10 mouse cellular contexts compared by ENCODE assay signal in the genomic region with DNA sequence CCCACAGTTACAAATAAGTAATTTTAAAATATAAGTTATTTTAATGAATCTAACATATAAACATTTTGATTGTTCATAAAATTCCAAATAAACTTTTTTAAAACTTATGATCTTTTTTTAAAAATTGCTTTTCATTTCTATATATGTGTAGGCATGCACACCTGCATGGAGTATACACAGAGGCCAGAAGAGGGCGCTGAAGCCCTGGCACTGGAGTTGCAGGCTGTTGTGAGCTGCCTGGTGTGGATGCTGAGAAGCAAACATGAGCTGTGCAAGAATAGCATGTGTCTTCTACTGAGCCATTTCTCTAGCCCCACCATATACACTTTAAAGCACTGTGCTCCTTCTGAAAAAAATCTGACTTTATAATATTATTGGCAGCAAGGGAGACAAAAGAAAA. TPM values are rescaled to one million over a fixed set of nuclear protein-coding genes. Genes with fewer than 3 reads are reported as not detected.
DNase-seq lines count a peak whose midpoint lies in the region; ATAC-seq and TF ChIP-seq lines count a peak whose summit lies in the region.
"Had no signal": no experiment of that assay in that cellular context is flagged by ENCODE, and none has a peak within 500 bp of the region (broad histone marks: within the 10 kb centered on the region; RNA-seq: fewer than 3 reads in every experiment).

No protein-coding gene starts in this region.

- peaks cover 3% of the 10 kb centered on the region; the same call in 1 of the 2 replicates for H3K9me3 ChIP-seq in hindbrain, postnatal 0 days (ENCODE audit: low read length)
- H3K9me3 ChIP-seq in hindbrain, embryonic 16.5 days (ENCODE audit: control insufficient read depth, low read length), result no peaks in the 10 kb centered on the region
- H3K9me3 ChIP-seq: neural tube, embryonic 13.5 days had no signal

- no peak overlapping the region for H3K9ac ChIP-seq in hindbrain, postnatal 0 days (replicated peaks; ENCODE audit: low read length)
- no peak overlapping the region for H3K9ac ChIP-seq in hindbrain, embryonic 16.5 days (ENCODE audit: low read depth, low read length)
- H3K9ac ChIP-seq: neural tube, embryonic 13.5 days had no signal

- no peak for DNase-seq in hindbrain, postnatal 0 days (ENCODE audit: low spot score)
- DNase-seq in testis, postnatal 10 days (ENCODE audit: low spot score), result no peak
- peak; percentile 24 for DNase-seq in thymus, postnatal 25 days
- no peak for DNase-seq in c-Kit-positive CD71-positive TER-119-positive erythroid progenitor cells, embryonic 14.5 days (ENCODE audit: low spot score)
- no peak for DNase-seq in cerebellum, adult 9-10 months
- DNase-seq: kidney, adult 11 months had no signal

- no peaks in the 10 kb centered on the region for H3K4me1 ChIP-seq in hindbrain, postnatal 0 days (ENCODE audit: insufficient read depth, low read length)
- H3K4me1 ChIP-seq in hindbrain, embryonic 16.5 days (ENCODE audit: control insufficient read depth, insufficient read depth, low read depth, low read length), result no peaks in the 10 kb centered on the region
- H3K4me1 ChIP-seq in testis, adult 2 months (ENCODE audit: control insufficient read depth, insufficient read depth, low read length), result no peaks in the 10 kb centered on the region
- H3K4me1 ChIP-seq in cortical plate, adult 2 months (ENCODE audit: control insufficient read depth, insufficient read depth, low read length), result no peaks in the 10 kb centered on the region
- H3K4me1 ChIP-seq: neural tube, embryonic 13.5 days had no signal

- no peak overlapping the region for H3K4me3 ChIP-seq in hindbrain, postnatal 0 days (ENCODE audit: low read length)
- H3K4me3 ChIP-seq in hindbrain, embryonic 16.5 days (ENCODE audit: low read length), result no peak overlapping the region
- no peak overlapping the region for H3K4me3 ChIP-seq in testis, adult 2 months (ENCODE audit: control insufficient read depth, low read depth, low read length)
- H3K4me3 ChIP-seq in cortical plate, adult 2 months (ENCODE audit: insufficient read depth, low read length), result no peak overlapping the region
- H3K4me3 ChIP-seq: neural tube, embryonic 13.5 days had no signal

- TF ChIP-seq POLR2A in testis, adult 2 months (IDR thresholded peaks at IDR 0.05; ENCODE audit: control insufficient read depth, low read depth, low read length), result no peak
- no peak for TF ChIP-seq POLR2A in cortical plate, adult 2 months (IDR thresholded peaks at IDR 0.05; ENCODE audit: extremely low read depth, insufficient read depth, low read length)

- no peak overlapping the region for H3K4me2 ChIP-seq in hindbrain, postnatal 0 days (ENCODE audit: low read depth, low read length)
- H3K4me2 ChIP-seq in hindbrain, embryonic 16.5 days (ENCODE audit: low read length), result no peak overlapping the region
- H3K4me2 ChIP-seq: neural tube, embryonic 13.5 days had no signal

- 44% methylated on average over 1 of the region's 1 CpGs for WGBS in hindbrain, postnatal 0 days
- WGBS in hindbrain, embryonic 16.5 days, result 39% methylated on average over 1 of the region's 1 CpGs

- ATAC-seq in hindbrain, postnatal 0 days, result no peak
- ATAC-seq in hindbrain, embryonic 16.5 days, result no peak

- no peak overlapping the region for H3K27ac ChIP-seq in hindbrain, postnatal 0 days
- H3K27ac ChIP-seq in hindbrain, embryonic 16.5 days (ENCODE audit: low read depth, low read length), result no peak overlapping the region
- H3K27ac ChIP-seq in testis, adult 2 months (ENCODE audit: control insufficient read depth, insufficient read depth, low read depth, low read length), result no peak overlapping the region
- no peak overlapping the region for H3K27ac ChIP-seq in cortical plate, adult 2 months (ENCODE audit: insufficient read depth, low read length)
- H3K27ac ChIP-seq: neural tube, embryonic 13.5 days had no signal

- TF ChIP-seq CTCF in hindbrain, postnatal 0 days (IDR thresholded peaks at IDR 0.05; ENCODE audit: low read depth), result peak; percentile 23; the same call in 1 of the 2 replicates
- TF ChIP-seq CTCF in testis, adult 2 months (IDR thresholded peaks at IDR 0.05; ENCODE audit: control insufficient read depth, insufficient read depth, insufficient replicate concordance, low read depth, low read length), result peak; percentile 39; the same call in 1 of the 2 replicates
- peak; percentile 1; the same call in 1 of the 2 replicates for TF ChIP-seq CTCF in cortical plate, adult 2 months (IDR thresholded peaks at IDR 0.05; ENCODE audit: extremely low read depth, insufficient read depth, low read length)

- H3K27me3 ChIP-seq in hindbrain, postnatal 0 days (ENCODE audit: insufficient read depth, low read length), result no peaks in the 10 kb centered on the region
- no peaks in the 10 kb centered on the region for H3K27me3 ChIP-seq in hindbrain, embryonic 16.5 days (replicated peaks; ENCODE audit: control insufficient read depth, insufficient read depth, low read length)
- no peaks in the 10 kb centered on the region for H3K27me3 ChIP-seq in testis, adult 2 months (ENCODE audit: control insufficient read depth, insufficient read depth, low read length)
- H3K27me3 ChIP-seq: neural tube, embryonic 13.5 days had no signal

- peaks cover 12% of the 10 kb centered on the region; the same call in 1 of the 2 replicates for H3K36me3 ChIP-seq in hindbrain, postnatal 0 days (ENCODE audit: insufficient read depth, low read length)
- peaks cover 42% of the 10 kb centered on the region for H3K36me3 ChIP-seq in hindbrain, embryonic 16.5 days (ENCODE audit: control insufficient read depth, insufficient read depth, low read length)
- H3K36me3 ChIP-seq in testis, adult 2 months (ENCODE audit: control insufficient read depth, insufficient read depth, low read length), result no peaks in the 10 kb centered on the region

RNA-seq across cellular contexts. Expression of gene Minpp1, which starts 26.9 kb away (rescaled TPM):
- 119 and 144 TPM in 2 replicates for total RNA-seq in hindbrain, postnatal 0 days (2014; rRNA removed)
- 59.1 and 60.2 TPM in 2 replicates for polyA plus RNA-seq in hindbrain, postnatal 0 days (2015; fragmentation: Nextera tagmentation; extraction: Ambion mirVana)
- polyA plus RNA-seq in hindbrain, embryonic 16.5 days (2015; fragmentation: Nextera tagmentation; extraction: Ambion mirVana), result 53.9 and 54.7 TPM in 2 replicates
- 8.8 and 10.5 TPM in 2 replicates for polyA plus RNA-seq in testis, adult 2 months (2012; rRNA removed)
- polyA plus RNA-seq in cortical plate, adult 2 months (2012; rRNA removed), result 46.2 and 48.3 TPM in 2 replicates

RNA-seq across cellular contexts. Expression of gene Rpl9-ps6, which starts 46.1 kb away (rescaled TPM):
- 27.9 and 35.0 TPM in 2 replicates for total RNA-seq in hindbrain, postnatal 0 days (2014; rRNA removed)
- polyA plus RNA-seq in hindbrain, postnatal 0 days (2015; fragmentation: Nextera tagmentation; extraction: Ambion mirVana), result 53.9 and 65.0 TPM in 2 replicates
- 40.2 and 76.1 TPM in 2 replicates for polyA plus RNA-seq in hindbrain, embryonic 16.5 days (2015; fragmentation: Nextera tagmentation; extraction: Ambion mirVana)
- polyA plus RNA-seq in testis, adult 2 months (2012; rRNA removed), result 4.2 and 4.6 TPM in 2 replicates
- 46.1 and 52.8 TPM in 2 replicates for polyA plus RNA-seq in cortical plate, adult 2 months (2012; rRNA removed)
